Mouse (Mus musculus): Measurements from ENCODE around the gene Rab5c. TPM values are rescaled to one million over a fixed set of nuclear protein-coding genes. Genes with fewer than 3 reads are reported as not detected.
A peak's percentile ranks its signal among the peaks of the same experiment; 100 is the strongest.

Gene Rab5c
- total and polyA plus RNA-seq, 3 experiments: 249 to 263 TPM; not detected in 1

- Histone ChIP-seq H3K4me3 (ENCODE audit: control insufficient read depth in 1 of 2, insufficient read depth in 1 of 2, low read depth in 2 of 2, low read length in 2 of 2) (no peak overlapping the region), H3K79me2 (ENCODE audit: control insufficient read depth, insufficient read depth, low read length, poor library complexity) (no peaks in the 10 kb centered on the region), H3K27me3 (ENCODE audit: control insufficient read depth in 1 of 2, insufficient read depth in 2 of 2, low read length in 2 of 2) (no peaks in the 10 kb centered on the region), H3K36me3 (ENCODE audit: control insufficient read depth in 1 of 2, insufficient read depth in 2 of 2, low read length in 2 of 2) (0 out of 4 replicates have a peak, but pooled peaks cover 0 to 5% of the 10 kb centered on the region in 2 experiments), H3K27ac (ENCODE audit: control insufficient read depth, low read depth, low read length) (no peak overlapping the region), H3K9me3 (replicated peaks; ENCODE audit: insufficient read depth, low read length) (no peaks in the 10 kb centered on the region), H3K9ac (ENCODE audit: control insufficient read depth, low read depth, low read length, poor library complexity, severe bottlenecking) (no peak overlapping the region), H3K4me1 (ENCODE audit: control insufficient read depth in 1 of 2, insufficient read depth in 2 of 2, low read length in 2 of 2) (peaks cover 3 to 9% of the 10 kb centered on the region in 2 experiments; a peak in 3 of 4 replicates)
- peak; percentile 84 for DNase-seq (ENCODE audit: low read depth, low spot score)
- TF ChIP-seq RAD21 (IDR thresholded peaks at IDR 0.05; ENCODE audit: low read depth, low read length): peak; percentile 69
- TF ChIP-seq POLR2A (IDR thresholded peaks at IDR 0.05; ENCODE audit: control insufficient read depth in 1 of 2, insufficient read depth in 1 of 2, low read depth in 1 of 2, low read length in 2 of 2, poor library complexity in 1 of 2): no peak
- no peak for TF ChIP-seq NRF1 (IDR thresholded peaks at IDR 0.05; ENCODE audit: insufficient read depth, low read depth, low read length, poor library complexity, severe bottlenecking)
- peak; percentile 74 to 85 (median 76) for TF ChIP-seq CTCF (IDR thresholded peaks at IDR 0.05 in 2 of 3, conservative IDR thresholded peaks at IDR 0.05 in 1 of 3; ENCODE audit: control insufficient read depth in 1 of 3, insufficient read depth in 1 of 3, low read depth in 2 of 3, low read length in 3 of 3, poor library complexity in 1 of 3, severe bottlenecking in 1 of 3)
- TF ChIP-seq HCFC1 (IDR thresholded peaks at IDR 0.05; ENCODE audit: low read depth, low read length): 0 out of 2 replicates have a peak, but pooled peaks have one; percentile 34
- TF ChIP-seq GATA1 (IDR thresholded peaks at IDR 0.05; ENCODE audit: low read depth, low read length): no peak
- TF ChIP-seq MXI1 (IDR thresholded peaks at IDR 0.05; ENCODE audit: low read depth, low read length): no peak
- TF ChIP-seq SMC3 (IDR thresholded peaks at IDR 0.05; ENCODE audit: low read depth, low read length): peak; percentile 88
- no peak for TF ChIP-seq MYC (IDR thresholded peaks at IDR 0.05; ENCODE audit: low read depth, low read length)
- no peak for TF ChIP-seq POLR2AphosphoS2 (IDR thresholded peaks at IDR 0.05; ENCODE audit: low read length)
- TF ChIP-seq ETS1 (IDR thresholded peaks at IDR 0.05; ENCODE audit: low read depth, low read length): no peak
- TF ChIP-seq TBP (IDR thresholded peaks at IDR 0.05; ENCODE audit: low read depth, low read length): no peak
- TF ChIP-seq RCOR1 (IDR thresholded peaks at IDR 0.05; ENCODE audit: low read depth, low read length): 0 out of 2 replicates have a peak, but pooled peaks have one; percentile 32
- TF ChIP-seq SIN3A (IDR thresholded peaks at IDR 0.05; ENCODE audit: low read length): peak; percentile 24; the same call in 1 of the 2 replicates
- TF ChIP-seq MEF2A (IDR thresholded peaks at IDR 0.05; ENCODE audit: extremely low read depth, insufficient replicate concordance, low read depth, low read length, poor library complexity, severe bottlenecking): no peak
- no peak for TF ChIP-seq EP300 (IDR thresholded peaks at IDR 0.05; ENCODE audit: low read depth in 1 of 2, low read length in 2 of 2)
- TF ChIP-seq JUND (IDR thresholded peaks at IDR 0.05; ENCODE audit: low read depth, low read length): no peak
- no peak for TF ChIP-seq TCF12 (IDR thresholded peaks at IDR 0.05; ENCODE audit: low read depth, low read length)
- no peak for TF ChIP-seq CHD1 (IDR thresholded peaks at IDR 0.05; ENCODE audit: low read depth, low read length)
- TF ChIP-seq TAL1 (IDR thresholded peaks at IDR 0.05; ENCODE audit: low read length): no peak
- no peak for TF ChIP-seq MAFK (IDR thresholded peaks at IDR 0.05; ENCODE audit: borderline replicate concordance, low read depth, low read length)
- TF ChIP-seq GABPA (IDR thresholded peaks at IDR 0.05; ENCODE audit: low read depth, low read length): no peak
- TF ChIP-seq BHLHE40 (IDR thresholded peaks at IDR 0.05; ENCODE audit: borderline replicate concordance, low read depth, low read length): no peak
- TF ChIP-seq ZNF384 (IDR thresholded peaks at IDR 0.05; ENCODE audit: low read depth, low read length): peak; percentile 55
- no peak for TF ChIP-seq ZKSCAN1 (IDR thresholded peaks at IDR 0.05; ENCODE audit: low read depth, low read length)
- no peak for TF ChIP-seq KAT2A (conservative IDR thresholded peaks at IDR 0.05; ENCODE audit: low read depth, low read length)
- peak; percentile 78 for TF ChIP-seq ZC3H11A (IDR thresholded peaks at IDR 0.05; ENCODE audit: low read depth, low read length)
- no peak for TF ChIP-seq ZMIZ1 (IDR thresholded peaks at IDR 0.05; ENCODE audit: low read depth, low read length)
- no peak for TF ChIP-seq USF1 (IDR thresholded peaks at IDR 0.05; ENCODE audit: low read depth, low read length)
- TF ChIP-seq CHD2 (IDR thresholded peaks at IDR 0.05; ENCODE audit: low read length): no peak
- no peak for TF ChIP-seq MAZ (IDR thresholded peaks at IDR 0.05; ENCODE audit: low read depth, low read length)
- TF ChIP-seq NELFE (IDR thresholded peaks at IDR 0.05; ENCODE audit: low read depth, low read length): peak; percentile 26; the same call in 1 of the 2 replicates
- TF ChIP-seq POLR2AphosphoS5 (IDR thresholded peaks at IDR 0.05; ENCODE audit: borderline replicate concordance, low read depth, low read length): no peak
- TF ChIP-seq UBTF (IDR thresholded peaks at IDR 0.05; ENCODE audit: borderline replicate concordance, insufficient read depth, low read depth, low read length): no peak
- TF ChIP-seq MYB (IDR thresholded peaks at IDR 0.05; ENCODE audit: low read depth, low read length): no peak
- TF ChIP-seq ELF1 (IDR thresholded peaks at IDR 0.05; ENCODE audit: low read depth, low read length): no peak
- no peak for TF ChIP-seq E2F4 (IDR thresholded peaks at IDR 0.05; ENCODE audit: borderline replicate concordance, low read depth, low read length)
Measured at GRCm38 (mm10) chr11:100745085-100745484, 7.1 kb upstream of the Rab5c start.
